Mouse (Mus musculus): ENCODE data around the gene Cabp2. TPM values are rescaled to one million over a fixed set of nuclear protein-coding genes. Genes with fewer than 3 reads are reported as not detected.

Cabp2 gene
- total and polyA plus RNA-seq, 2 experiments: 0.27 to 0.37 TPM

DNA sequence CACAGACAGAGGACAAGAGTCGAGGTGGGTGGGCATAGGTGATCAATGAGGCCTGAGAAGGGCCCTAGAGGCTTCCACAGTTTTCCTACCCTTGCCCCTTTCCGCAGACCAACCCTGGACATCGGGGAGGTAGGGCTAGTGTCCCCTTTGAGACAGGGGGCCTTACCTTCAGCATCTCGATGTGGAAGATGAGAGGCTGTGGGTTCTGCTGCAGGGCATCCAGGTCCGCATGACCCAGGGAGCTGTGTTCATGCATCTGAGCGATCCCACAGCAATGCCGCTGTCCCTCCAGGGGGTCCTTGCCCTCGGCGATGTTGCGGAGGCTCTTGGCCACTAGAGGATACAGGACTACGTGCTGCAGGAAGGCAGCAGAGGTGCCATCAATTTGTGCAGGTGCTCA is 34.4 kb downstream of the Cabp2 start:
- H3K36me3 ChIP-seq (ENCODE audit: control insufficient read depth, insufficient read depth, low read length): peaks cover 2% of the 10 kb centered on the region; the same call in 1 of the 2 replicates

DNA sequence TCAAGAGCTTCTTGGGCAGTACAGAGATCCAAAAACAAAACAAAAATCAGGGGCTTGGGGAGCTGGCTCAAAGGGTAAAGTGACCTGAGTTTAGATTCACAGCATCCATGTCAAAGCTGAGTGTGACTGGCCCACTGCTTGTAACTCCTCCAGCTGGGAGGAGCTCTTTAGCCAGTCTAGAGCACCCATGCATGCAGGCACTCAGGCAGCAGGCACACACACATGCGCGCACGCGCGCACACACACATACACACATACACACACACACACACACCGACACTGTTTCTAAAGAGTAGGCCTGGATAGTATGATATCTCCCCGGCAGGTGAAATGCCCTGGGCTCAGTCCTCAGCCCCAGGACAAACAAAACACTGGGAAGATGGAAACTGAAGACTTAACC is 35.6 kb downstream of the Cabp2 start:
- TF ChIP-seq POLR2A (IDR thresholded peaks at IDR 0.05; ENCODE audit: extremely low read depth, insufficient read depth, low read length): no peak
- TF ChIP-seq CTCF (IDR thresholded peaks at IDR 0.05; ENCODE audit: low read depth, low read length): no peak
- no peaks in the 10 kb centered on the region for H3K27me3 ChIP-seq (ENCODE audit: control insufficient read depth, insufficient read depth, low read length)
- no peak overlapping the region for H3K9ac ChIP-seq (ENCODE audit: low read depth, low read length)
- H3K4me3 ChIP-seq (ENCODE audit: insufficient read depth, low read depth, low read length): no peak overlapping the region
- no peak for DNase-seq (ENCODE audit: extremely low read depth, low read depth, low spot score)
- peaks cover 14% of the 10 kb centered on the region for H3K4me1 ChIP-seq (ENCODE audit: control insufficient read depth, insufficient read depth, low read length)
- H3K27ac ChIP-seq (replicated peaks; ENCODE audit: insufficient read depth, low read depth, low read length): no peak overlapping the region
- peaks cover 2% of the 10 kb centered on the region; the same call in 1 of the 2 replicates for H3K36me3 ChIP-seq (ENCODE audit: control insufficient read depth, insufficient read depth, low read length)
- no peaks in the 10 kb centered on the region; the same call in 1 of the 2 replicates for H3K79me2 ChIP-seq (ENCODE audit: control insufficient read depth, insufficient read depth, low read length)
- WGBS: 96% methylated on average over 7 of the region's 7 CpGs

More for the DNA sequence above, 34.4 kb downstream of the Cabp2 start:
- no peaks in the 10 kb centered on the region; the same call in 1 of the 2 replicates for H3K79me2 ChIP-seq (ENCODE audit: control insufficient read depth, insufficient read depth, low read length)
- H3K9ac ChIP-seq (ENCODE audit: low read depth, low read length): no peak overlapping the region
- TF ChIP-seq POLR2A (IDR thresholded peaks at IDR 0.05; ENCODE audit: extremely low read depth, insufficient read depth, low read length) (no peak), CTCF (IDR thresholded peaks at IDR 0.05; ENCODE audit: low read depth, low read length) (no peak)
- no peaks in the 10 kb centered on the region for H3K27me3 ChIP-seq (ENCODE audit: control insufficient read depth, insufficient read depth, low read length)
- peaks cover 14% of the 10 kb centered on the region for H3K4me1 ChIP-seq (ENCODE audit: control insufficient read depth, insufficient read depth, low read length)
- no peak overlapping the region for H3K27ac ChIP-seq (replicated peaks; ENCODE audit: insufficient read depth, low read depth, low read length)
- no peak overlapping the region for H3K4me3 ChIP-seq (ENCODE audit: insufficient read depth, low read depth, low read length)
- 87% methylated on average over 11 of the region's 11 CpGs for WGBS
- DNase-seq (ENCODE audit: extremely low read depth, low read depth, low spot score): no peak

- no peak for DNase-seq (ENCODE audit: extremely low read depth, low read depth, low spot score)
- Histone ChIP-seq H3K27me3 (ENCODE audit: control insufficient read depth, insufficient read depth, low read length) (no peaks in the 10 kb centered on the region), H3K79me2 (ENCODE audit: control insufficient read depth, insufficient read depth, low read length) (no peaks in the 10 kb centered on the region; the same call in 1 of the 2 replicates), H3K4me1 (ENCODE audit: control insufficient read depth, insufficient read depth, low read length) (peaks cover 8% of the 10 kb centered on the region; the same call in 1 of the 2 replicates), H3K27ac (replicated peaks; ENCODE audit: insufficient read depth, low read depth, low read length) (no peak overlapping the region), H3K36me3 (ENCODE audit: control insufficient read depth, insufficient read depth, low read length) (peaks cover 2% of the 10 kb centered on the region; the same call in 1 of the 2 replicates), H3K4me3 (ENCODE audit: insufficient read depth, low read depth, low read length) (no peak overlapping the region), H3K9ac (ENCODE audit: low read depth, low read length) (no peak overlapping the region)
- WGBS: 96% methylated on average over 2 of the region's 2 CpGs
- no peak for TF ChIP-seq POLR2A (IDR thresholded peaks at IDR 0.05; ENCODE audit: extremely low read depth, insufficient read depth, low read length)
- no peak for TF ChIP-seq CTCF (IDR thresholded peaks at IDR 0.05; ENCODE audit: low read depth, low read length)
Measured at GRCm38 (mm10) chr19:4118350-4118749, 37.0 kb downstream of the Cabp2 start.

DNA sequence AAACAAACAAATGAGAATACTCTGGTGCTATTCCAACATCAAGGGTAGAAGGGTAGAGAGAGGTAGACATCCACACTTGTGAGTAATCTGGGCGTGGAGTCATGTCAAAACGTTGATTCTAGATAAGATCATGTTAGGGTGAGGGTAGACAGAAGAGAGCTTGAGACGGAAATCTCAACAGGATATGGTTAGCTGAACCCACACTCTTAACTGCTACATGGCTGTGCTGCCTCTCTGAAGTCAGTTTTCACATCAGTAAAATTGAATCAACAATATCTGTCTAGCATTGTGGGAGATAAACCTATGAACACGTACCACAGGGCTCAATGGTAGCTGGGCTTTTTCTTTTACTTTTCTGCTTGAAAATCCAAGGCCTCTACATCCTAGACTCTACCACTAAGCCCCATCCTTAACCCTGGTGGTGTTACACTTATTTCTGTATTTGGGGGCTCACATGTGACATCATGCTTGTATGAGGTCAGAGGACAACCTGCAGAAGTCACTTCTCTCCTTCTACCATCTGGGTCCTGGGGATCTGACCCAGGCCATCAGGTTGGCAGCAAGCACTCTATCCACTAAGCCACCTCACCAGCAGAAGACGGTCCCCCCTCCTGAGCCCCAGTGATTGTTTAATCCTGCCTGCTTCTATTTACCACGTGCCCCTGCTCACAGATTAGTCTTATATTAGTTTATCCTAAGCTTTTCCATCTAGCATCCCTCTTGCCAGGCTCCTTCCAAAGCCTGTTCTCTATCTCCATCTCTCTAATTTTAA is 38.5 kb downstream of the Cabp2 start:
- Histone ChIP-seq H3K27me3 (ENCODE audit: control insufficient read depth, insufficient read depth, low read length) (no peaks in the 10 kb centered on the region), H3K79me2 (ENCODE audit: control insufficient read depth, insufficient read depth, low read length) (no peaks in the 10 kb centered on the region; the same call in 1 of the 2 replicates), H3K4me1 (ENCODE audit: control insufficient read depth, insufficient read depth, low read length) (peaks cover 5% of the 10 kb centered on the region; the same call in 1 of the 2 replicates), H3K9ac (ENCODE audit: low read depth, low read length) (no peak overlapping the region), H3K27ac (replicated peaks; ENCODE audit: insufficient read depth, low read depth, low read length) (no peak overlapping the region), H3K4me3 (ENCODE audit: insufficient read depth, low read depth, low read length) (no peak overlapping the region), H3K36me3 (ENCODE audit: control insufficient read depth, insufficient read depth, low read length) (peaks cover 2% of the 10 kb centered on the region; the same call in 1 of the 2 replicates)
- no peak for DNase-seq (ENCODE audit: extremely low read depth, low read depth, low spot score)
- TF ChIP-seq POLR2A (IDR thresholded peaks at IDR 0.05; ENCODE audit: extremely low read depth, insufficient read depth, low read length): no peak
- TF ChIP-seq CTCF (IDR thresholded peaks at IDR 0.05; ENCODE audit: low read depth, low read length): no peak
- WGBS: 91% methylated on average over 6 of the region's 6 CpGs

DNA sequence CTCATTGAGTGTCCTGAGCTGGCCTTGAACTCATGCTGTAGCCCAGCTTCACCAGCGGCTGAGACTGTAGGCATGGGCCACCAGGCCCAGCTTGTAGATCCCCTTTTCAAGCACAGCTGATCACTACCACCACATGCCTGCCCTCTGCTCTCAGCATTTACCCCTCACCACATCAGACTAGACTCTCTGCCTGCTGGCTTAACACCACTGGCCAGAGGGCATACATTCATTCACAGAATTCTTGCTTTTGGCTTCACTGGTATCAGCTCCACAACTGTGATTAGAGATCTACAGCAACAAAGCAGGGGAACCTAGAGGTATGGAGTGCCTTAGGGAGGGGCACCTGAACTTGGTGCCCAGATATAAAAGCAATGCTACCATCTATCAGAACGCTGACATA is 39.1 kb downstream of the Cabp2 start:
- Histone ChIP-seq H3K27ac (replicated peaks; ENCODE audit: insufficient read depth, low read depth, low read length) (no peak overlapping the region), H3K4me1 (ENCODE audit: control insufficient read depth, insufficient read depth, low read length) (peaks cover 6% of the 10 kb centered on the region; the same call in 1 of the 2 replicates), H3K36me3 (ENCODE audit: control insufficient read depth, insufficient read depth, low read length) (no peaks in the 10 kb centered on the region; the same call in 1 of the 2 replicates), H3K27me3 (ENCODE audit: control insufficient read depth, insufficient read depth, low read length) (no peaks in the 10 kb centered on the region), H3K4me3 (ENCODE audit: insufficient read depth, low read depth, low read length) (no peak overlapping the region), H3K79me2 (ENCODE audit: control insufficient read depth, insufficient read depth, low read length) (no peaks in the 10 kb centered on the region; the same call in 1 of the 2 replicates), H3K9ac (ENCODE audit: low read depth, low read length) (no peak overlapping the region)
- TF ChIP-seq POLR2A (IDR thresholded peaks at IDR 0.05; ENCODE audit: extremely low read depth, insufficient read depth, low read length): no peak
- no peak for TF ChIP-seq CTCF (IDR thresholded peaks at IDR 0.05; ENCODE audit: low read depth, low read length)
- WGBS: 97% methylated on average over 2 of the region's 2 CpGs
- no peak for DNase-seq (ENCODE audit: extremely low read depth, low read depth, low spot score)

Data from liver, adult 2 months (tissue).